17 mouse cellular contexts compared by ENCODE assay signal in genomic region chr14:74919132-74919531, GRCm38 (mm10). TPM values are rescaled to one million over a fixed set of nuclear protein-coding genes. Genes with fewer than 3 reads are reported as not detected.
DNase-seq lines count a peak whose midpoint lies in the region; ATAC-seq and TF ChIP-seq lines count a peak whose summit lies in the region.
"Had no signal": no experiment of that assay in that cellular context is flagged by ENCODE, and none has a peak within 500 bp of the region (broad histone marks: within the 10 kb centered on the region; RNA-seq: fewer than 3 reads in every experiment).

No protein-coding gene starts in this region.

- no peak for ATAC-seq in forebrain, embryonic 12.5 days (ENCODE audit: low FRiP score)
- ATAC-seq in granulocyte monocyte progenitor cell, adult 5-6 weeks (replicated peaks; ENCODE audit: poor library complexity, severe bottlenecking), result no peak
- ATAC-seq: forebrain, embryonic 14.5 days; forebrain, postnatal 0 days had no signal

- no peaks in the 10 kb centered on the region for H3K9me3 ChIP-seq in CH12.LX (replicated peaks; ENCODE audit: low read length)
- H3K9me3 ChIP-seq in forebrain, embryonic 12.5 days, result no peaks in the 10 kb centered on the region
- H3K9me3 ChIP-seq: embryonic facial prominence, embryonic 10.5 days; embryonic facial prominence, embryonic 12.5 days had no signal

- peaks cover 13% of the 10 kb centered on the region for H3K79me2 ChIP-seq in CH12.LX (replicated peaks; ENCODE audit: control insufficient read depth, extremely low read depth, insufficient read depth, poor library complexity, severe bottlenecking)

- peak overlapping the region; percentile 86 for H3K4me2 ChIP-seq in CH12.LX (ENCODE audit: insufficient read depth, low read depth, poor library complexity, severe bottlenecking)
- H3K4me2 ChIP-seq in forebrain, embryonic 12.5 days, result no peak overlapping the region
- H3K4me2 ChIP-seq: embryonic facial prominence, embryonic 12.5 days had no signal

- 84% methylated on average over 7 of the region's 7 CpGs for WGBS in forebrain, embryonic 12.5 days

- no peak for TF ChIP-seq POLR2A in CH12.LX (IDR thresholded peaks at IDR 0.05; ENCODE audit: low read depth, low read length)

- no peak; the same call in 1 of the 2 replicates for TF ChIP-seq RAD21 in CH12.LX (IDR thresholded peaks at IDR 0.05; ENCODE audit: low read depth, low read length)

- H3K27ac ChIP-seq in CH12.LX (ENCODE audit: insufficient read depth, low read depth), result no peak overlapping the region
- H3K27ac ChIP-seq in forebrain, embryonic 12.5 days, result no peak overlapping the region
- H3K27ac ChIP-seq: embryonic facial prominence, embryonic 10.5 days; embryonic facial prominence, embryonic 12.5 days had no signal

- in situ Hi-C loops in CH12.LX (cut with MboI; ENCODE audit: low pct_ligation_motif_present, low pct_unique_long_range_greater_than_20kb, low sequenced_read_pairs), result no loop called here

- peaks cover 0 to 18% of the 10 kb centered on the region in 2 experiments for H3K36me3 ChIP-seq in CH12.LX (replicated peaks in 1 of 2; ENCODE audit: control insufficient read depth in 1 of 2, insufficient read depth in 1 of 2, low read length in 1 of 2)
- no peaks in the 10 kb centered on the region for H3K36me3 ChIP-seq in splenic B cell, adult 2 months (ENCODE audit: control insufficient read depth, insufficient read depth, low read length, poor library complexity, severe bottlenecking)
- H3K36me3 ChIP-seq in forebrain, embryonic 12.5 days (replicated peaks), result no peaks in the 10 kb centered on the region
- H3K36me3 ChIP-seq: embryonic facial prominence, embryonic 10.5 days had no signal

- dilution Hi-C loops in CH12.LX (cut with MboI; ENCODE audit: extremely low pct_ligation_motif_present, extremely low pct_unique_long_range_greater_than_20kb, low sequenced_read_pairs), result no loop called here

- H3K9ac ChIP-seq in CH12.LX (ENCODE audit: insufficient read depth, low read depth), result no peak overlapping the region
- H3K9ac ChIP-seq in forebrain, embryonic 12.5 days, result no peak overlapping the region
- H3K9ac ChIP-seq: embryonic facial prominence, embryonic 12.5 days; forebrain, postnatal 0 days had no signal

- no peaks in the 10 kb centered on the region for H3K27me3 ChIP-seq in CH12.LX (replicated peaks)
- H3K27me3 ChIP-seq in splenic B cell, adult 2 months (ENCODE audit: control insufficient read depth, insufficient read depth, low read length, poor library complexity, severe bottlenecking), result no peaks in the 10 kb centered on the region
- no peaks in the 10 kb centered on the region for H3K27me3 ChIP-seq in forebrain, embryonic 12.5 days
- H3K27me3 ChIP-seq: embryonic facial prominence, embryonic 12.5 days had no signal

- 0 out of 2 replicates have a peak, but pooled peaks have one; percentile 11 for TF ChIP-seq EP300 in CH12.LX (IDR thresholded peaks at IDR 0.05; ENCODE audit: low read length)

- TF ChIP-seq CTCF in CH12.LX (conservative IDR thresholded peaks at IDR 0.05 in 1 of 2, IDR thresholded peaks at IDR 0.05 in 1 of 2; ENCODE audit: low read depth in 2 of 2, low read length in 2 of 2), result no peak

- peak overlapping the region in 2 of 3 experiments; percentile 26 to 37 for H3K4me3 ChIP-seq in CH12.LX (replicated peaks in 1 of 3; ENCODE audit: low read depth in 2 of 3, low read length in 2 of 3, poor library complexity in 1 of 3)
- H3K4me3 ChIP-seq in forebrain, embryonic 12.5 days (replicated peaks), result no peak overlapping the region
- H3K4me3 ChIP-seq: embryonic facial prominence, embryonic 10.5 days; embryonic facial prominence, embryonic 12.5 days had no signal

- H3K4me1 ChIP-seq in CH12.LX (ENCODE audit: control insufficient read depth in 1 of 2, insufficient read depth in 2 of 2), result peaks cover 32 to 92% of the 10 kb centered on the region in 2 experiments
- H3K4me1 ChIP-seq in forebrain, embryonic 12.5 days, result peaks cover 5% of the 10 kb centered on the region; the same call in 1 of the 2 replicates

- peak; percentile 72 for DNase-seq in heart, adult 11 months
- DNase-seq in heart, adult 9 months (ENCODE audit: low spot score in 2 of 2), result no peak
- DNase-seq in spleen, postnatal 36 days (ENCODE audit: low spot score in 2 of 2), result peak; percentile 56 to 70
- DNase-seq in spleen, adult 12 weeks (ENCODE audit: low spot score), result no peak
- DNase-seq in CH12.LX (ENCODE audit: extremely low read depth), result no peak
- peak; percentile 56 for DNase-seq in splenic B cell, adult 2 months (ENCODE audit: low read depth, low spot score)
- DNase-seq: cerebellum, adult 11-12 months; cerebellum, adult 2 months; cerebellum, adult 9-10 months; cerebellum, postnatal 10 days; cerebellum, postnatal 25 days; forebrain, postnatal 0 days had no signal

TF ChIP-seq in CH12.LX, 34 proteins besides CTCF, POLR2A, EP300 and RAD21:
- TF ChIP-seq MEF2A (IDR thresholded peaks at IDR 0.05; ENCODE audit: borderline replicate concordance, low read depth, low read length), result no peak
- no peak for TF ChIP-seq GABPA (IDR thresholded peaks at IDR 0.05; ENCODE audit: insufficient replicate concordance, low read depth, low read length)
- TF ChIP-seq MAZ (IDR thresholded peaks at IDR 0.05; ENCODE audit: low read depth, low read length), result no peak
- TF ChIP-seq ZNF384 (IDR thresholded peaks at IDR 0.05; ENCODE audit: low read depth, low read length), result no peak
- TF ChIP-seq POLR2AphosphoS2 (IDR thresholded peaks at IDR 0.05; ENCODE audit: low read depth, low read length), result no peak
- no peak for TF ChIP-seq RCOR1 (conservative IDR thresholded peaks at IDR 0.05; ENCODE audit: low read depth, low read length)
- TF ChIP-seq ZKSCAN1 (IDR thresholded peaks at IDR 0.05; ENCODE audit: borderline replicate concordance, low read depth, low read length), result no peak
- no peak for TF ChIP-seq TBP (conservative IDR thresholded peaks at IDR 0.05; ENCODE audit: low read depth, low read length)
- TF ChIP-seq MAFK (IDR thresholded peaks at IDR 0.05; ENCODE audit: insufficient replicate concordance, low read length), result no peak
- TF ChIP-seq E2F4 (IDR thresholded peaks at IDR 0.05; ENCODE audit: insufficient replicate concordance, low read depth, low read length), result no peak
- TF ChIP-seq NRF1 (IDR thresholded peaks at IDR 0.05; ENCODE audit: low read depth, low read length), result no peak
- TF ChIP-seq HCFC1 (IDR thresholded peaks at IDR 0.05; ENCODE audit: low read depth, low read length), result no peak
- 0 out of 2 replicates have a peak, but pooled peaks have one; percentile 36 for TF ChIP-seq IRF4 (IDR thresholded peaks at IDR 0.05; ENCODE audit: low read depth, low read length)
- TF ChIP-seq ELF1 (IDR thresholded peaks at IDR 0.05; ENCODE audit: low read depth, low read length), result no peak
- TF ChIP-seq JUN (IDR thresholded peaks at IDR 0.05; ENCODE audit: insufficient read depth, low read depth, low read length), result no peak
- TF ChIP-seq ZMIZ1 (IDR thresholded peaks at IDR 0.05; ENCODE audit: low read depth, low read length), result no peak
- TF ChIP-seq MXI1 (IDR thresholded peaks at IDR 0.05; ENCODE audit: low read depth, low read length), result 0 out of 2 replicates have a peak, but pooled peaks have one; percentile 50
- TF ChIP-seq JUND (conservative IDR thresholded peaks at IDR 0.05; ENCODE audit: low read depth, low read length), result no peak
- no peak for TF ChIP-seq CHD1 (IDR thresholded peaks at IDR 0.05; ENCODE audit: low read depth, low read length)
- TF ChIP-seq PAX5 (IDR thresholded peaks at IDR 0.05; ENCODE audit: low read length), result no peak
- TF ChIP-seq BHLHE40 (IDR thresholded peaks at IDR 0.05; ENCODE audit: low read depth, low read length), result peak; percentile 75
- no peak for TF ChIP-seq USF2 (conservative IDR thresholded peaks at IDR 0.05; ENCODE audit: low read depth, low read length)
- TF ChIP-seq MAX (IDR thresholded peaks at IDR 0.05; ENCODE audit: low read length), result 0 out of 2 replicates have a peak, but pooled peaks have one; percentile 20
- no peak for TF ChIP-seq SMC3 (IDR thresholded peaks at IDR 0.05; ENCODE audit: low read depth, low read length)
- TF ChIP-seq ETS1 (conservative IDR thresholded peaks at IDR 0.05; ENCODE audit: low read depth, low read length), result peak; percentile 30
- TF ChIP-seq UBTF (IDR thresholded peaks at IDR 0.05; ENCODE audit: low read depth, low read length), result no peak
- TF ChIP-seq CHD2 (IDR thresholded peaks at IDR 0.05; ENCODE audit: low read length), result no peak
- 0 out of 2 replicates have a peak, but pooled peaks have one; percentile 7 for TF ChIP-seq MYC (IDR thresholded peaks at IDR 0.05; ENCODE audit: low read depth, low read length)
- no peak for TF ChIP-seq TCF12 (IDR thresholded peaks at IDR 0.05; ENCODE audit: low read depth, low read length)
- no peak for TF ChIP-seq NELFE (IDR thresholded peaks at IDR 0.05; ENCODE audit: low read depth, low read length)
- no peak; the same call in 1 of the 2 replicates for TF ChIP-seq SIN3A (IDR thresholded peaks at IDR 0.05; ENCODE audit: low read length)
- no peak for TF ChIP-seq KAT2A (IDR thresholded peaks at IDR 0.05; ENCODE audit: insufficient replicate concordance, low read length)
- no peak for TF ChIP-seq ZC3H11A (IDR thresholded peaks at IDR 0.05; ENCODE audit: low read depth, low read length)
- TF ChIP-seq USF1 (IDR thresholded peaks at IDR 0.05; ENCODE audit: low read depth, low read length), result no peak

RNA-seq across cellular contexts. Expression of gene Lrch1, which starts 28.5 kb away (rescaled TPM):
- 10.3 TPM in 2 replicates for total RNA-seq in CH12.LX (2012; rRNA removed)
- 12.8 and 14.1 TPM in 2 replicates for total RNA-seq in CH12.LX (2014; rRNA removed)
- 21.6 and 23.3 TPM in 2 replicates for polyA plus RNA-seq in CH12.LX (2012; ENCODE audit: insufficient read length, low read depth)
- 12.6 and 13.6 TPM in 2 replicates for polyA plus RNA-seq in forebrain, embryonic 12.5 days (2016; fragmentation: Nextera tagmentation; extraction: Ambion mirVana)
- 11.3 and 12.1 TPM in 2 replicates for total RNA-seq in granulocyte monocyte progenitor cell, adult 5-6 weeks (2014; fragmentation: Nextera tagmentation)
- 12.3 and 12.4 TPM in 2 replicates for total RNA-seq in granulocyte monocyte progenitor cell, adult 5-6 weeks (2017)

Comparison
In these comparisons a context has a peak if more than half of its experiments do, and no peak if none do; other contexts are left out.
1. DNase-seq: peak in heart, adult 11 months (single experiment), spleen, postnatal 36 days (2 of 2) and splenic B cell, adult 2 months (single experiment); none in heart, adult 9 months (0 of 2), spleen, adult 12 weeks (single experiment) and CH12.LX (single experiment).